9 mouse cellular contexts compared by ENCODE assay signal in genomic region chr19:57363076-57363475, GRCm38 (mm10). TPM values are rescaled to one million over a fixed set of nuclear protein-coding genes. Genes with fewer than 3 reads are reported as not detected.
DNase-seq lines count a peak whose midpoint lies in the region; ATAC-seq and TF ChIP-seq lines count a peak whose summit lies in the region.
"Had no signal": no experiment of that assay in that cellular context is flagged by ENCODE, and none has a peak within 500 bp of the region (broad histone marks: within the 10 kb centered on the region; RNA-seq: fewer than 3 reads in every experiment).

No protein-coding gene starts in this region.

- peaks cover 12% of the 10 kb centered on the region for H3K36me3 ChIP-seq in heart, adult 2 months (ENCODE audit: control insufficient read depth, insufficient read depth, low read length)
- H3K36me3 ChIP-seq in CH12.LX (replicated peaks in 1 of 2; ENCODE audit: control insufficient read depth in 1 of 2, insufficient read depth in 1 of 2, low read length in 1 of 2), result peaks cover 0 to 34% of the 10 kb centered on the region in 2 experiments
- no peaks in the 10 kb centered on the region for H3K36me3 ChIP-seq in forebrain, postnatal 0 days (ENCODE audit: insufficient read depth)
- H3K36me3 ChIP-seq in liver, embryonic 15.5 days (replicated peaks), result no peaks in the 10 kb centered on the region

- intact Hi-C loops in heart, adult 2 months (cut with DNase I), result loop anchor here (5.0 kb wide), 2 partner anchors 249 to 551 kb away; partner anchors contain the start of gene Atrnl1
- intact Hi-C loops in heart, postnatal 36 days (cut with DNase I), result loop anchor here (5.0 kb wide), 1 partner anchor 249 kb away; the partner anchor contains the start of gene Atrnl1

- H3K4me3 ChIP-seq in heart, adult 2 months, result no peak overlapping the region; the same call in 1 of the 2 replicates
- H3K4me3 ChIP-seq in CH12.LX (replicated peaks in 1 of 3; ENCODE audit: low read depth in 2 of 3, low read length in 2 of 3, poor library complexity in 1 of 3), result no peak overlapping the region
- 0 out of 2 replicates have a peak overlapping the region, but pooled peaks have one; percentile 74 for H3K4me3 ChIP-seq in forebrain, postnatal 0 days (ENCODE audit: low read depth, low read length)
- H3K4me3 ChIP-seq in liver, embryonic 15.5 days (replicated peaks), result peak overlapping the region; percentile 94

- no peak for TF ChIP-seq RAD21 in CH12.LX (IDR thresholded peaks at IDR 0.05; ENCODE audit: low read depth, low read length)

- H3K27me3 ChIP-seq in heart, adult 2 months (ENCODE audit: control insufficient read depth, insufficient read depth, low read length), result no peaks in the 10 kb centered on the region
- no peaks in the 10 kb centered on the region for H3K27me3 ChIP-seq in CH12.LX (replicated peaks)
- H3K27me3 ChIP-seq in forebrain, postnatal 0 days (ENCODE audit: insufficient read depth, low read length), result no peaks in the 10 kb centered on the region
- no peaks in the 10 kb centered on the region for H3K27me3 ChIP-seq in liver, embryonic 15.5 days

- H3K27ac ChIP-seq in heart, adult 2 months, result peak overlapping the region; percentile 11; the same call in 1 of the 2 replicates
- no peak overlapping the region for H3K27ac ChIP-seq in CH12.LX (ENCODE audit: insufficient read depth, low read depth)
- H3K27ac ChIP-seq in forebrain, postnatal 0 days (ENCODE audit: low read depth, low read length), result no peak overlapping the region
- peak overlapping the region; percentile 61; the same call in 1 of the 2 replicates for H3K27ac ChIP-seq in liver, embryonic 15.5 days (replicated peaks)

- no peak overlapping the region for H3K9ac ChIP-seq in heart, adult 2 months (ENCODE audit: low read depth, low read length)
- H3K9ac ChIP-seq in CH12.LX (ENCODE audit: insufficient read depth, low read depth), result no peak overlapping the region
- H3K9ac ChIP-seq in forebrain, postnatal 0 days, result peak overlapping the region; percentile 10; the same call in 1 of the 2 replicates
- no peak overlapping the region for H3K9ac ChIP-seq in liver, embryonic 15.5 days

- peaks cover 4% of the 10 kb centered on the region for H3K79me2 ChIP-seq in heart, adult 2 months (replicated peaks; ENCODE audit: control insufficient read depth, insufficient read depth, low read length)
- peaks cover 61% of the 10 kb centered on the region for H3K79me2 ChIP-seq in CH12.LX (replicated peaks; ENCODE audit: control insufficient read depth, extremely low read depth, insufficient read depth, poor library complexity, severe bottlenecking)

- dilution Hi-C loops in CH12.LX (cut with MboI; ENCODE audit: extremely low pct_ligation_motif_present, extremely low pct_unique_long_range_greater_than_20kb, low sequenced_read_pairs), result no loop called here

- no peak for TF ChIP-seq EP300 in heart, adult 2 months (IDR thresholded peaks at IDR 0.05; ENCODE audit: insufficient read depth, low read depth, low read length)
- TF ChIP-seq EP300 in CH12.LX (IDR thresholded peaks at IDR 0.05; ENCODE audit: low read length), result no peak

- peaks cover 33% of the 10 kb centered on the region for H3K4me1 ChIP-seq in heart, adult 2 months (ENCODE audit: control insufficient read depth, insufficient read depth, low read length)
- peaks cover 5 to 27% of the 10 kb centered on the region in 2 experiments; a peak in 2 of 4 replicates for H3K4me1 ChIP-seq in CH12.LX (ENCODE audit: control insufficient read depth in 1 of 2, insufficient read depth in 2 of 2)
- H3K4me1 ChIP-seq in forebrain, postnatal 0 days (ENCODE audit: insufficient read depth), result peaks cover 46% of the 10 kb centered on the region
- H3K4me1 ChIP-seq in liver, embryonic 15.5 days (replicated peaks), result peaks cover 82% of the 10 kb centered on the region

- 28% methylated on average over 7 of the region's 7 CpGs for WGBS in heart, adult 2 months
- WGBS in forebrain, postnatal 0 days, result 35% methylated on average over 7 of the region's 7 CpGs
- 21% methylated on average over 7 of the region's 7 CpGs for WGBS in liver, embryonic 15.5 days (ENCODE audit: insufficient replicate concordance)

- ATAC-seq in forebrain, postnatal 0 days, result no peak
- ATAC-seq in liver, embryonic 15.5 days (ENCODE audit: insufficient read depth), result no peak

- H3K9me3 ChIP-seq in CH12.LX (replicated peaks; ENCODE audit: low read length), result no peaks in the 10 kb centered on the region
- no peaks in the 10 kb centered on the region for H3K9me3 ChIP-seq in forebrain, postnatal 0 days (ENCODE audit: low read length)
- no peaks in the 10 kb centered on the region for H3K9me3 ChIP-seq in liver, embryonic 15.5 days (replicated peaks)

- no peak for TF ChIP-seq CTCF in heart, adult 2 months (IDR thresholded peaks at IDR 0.05)
- no peak for TF ChIP-seq CTCF in CH12.LX (conservative IDR thresholded peaks at IDR 0.05 in 1 of 2, IDR thresholded peaks at IDR 0.05 in 1 of 2; ENCODE audit: low read depth in 2 of 2, low read length in 2 of 2)
- no peak for TF ChIP-seq CTCF in forebrain, postnatal 0 days (IDR thresholded peaks at IDR 0.05; ENCODE audit: low read depth)

- 0 out of 2 replicates have a peak overlapping the region, but pooled peaks have one; percentile 7 for H3K4me2 ChIP-seq in CH12.LX (ENCODE audit: insufficient read depth, low read depth, poor library complexity, severe bottlenecking)
- peak overlapping the region; percentile 63 for H3K4me2 ChIP-seq in forebrain, postnatal 0 days (ENCODE audit: low read depth)
- peak overlapping the region; percentile 91 for H3K4me2 ChIP-seq in liver, embryonic 15.5 days

- TF ChIP-seq POLR2A in heart, adult 2 months (IDR thresholded peaks at IDR 0.05; ENCODE audit: insufficient read depth, low read depth, low read length), result no peak
- TF ChIP-seq POLR2A in CH12.LX (IDR thresholded peaks at IDR 0.05; ENCODE audit: low read depth, low read length), result no peak

- in situ Hi-C loops in CH12.LX (cut with MboI; ENCODE audit: low pct_ligation_motif_present, low pct_unique_long_range_greater_than_20kb, low sequenced_read_pairs), result no loop called here

- DNase-seq in heart, adult 2 months, result no peak
- DNase-seq in heart, postnatal 36 days, result no peak
- no peak for DNase-seq in CH12.LX (ENCODE audit: extremely low read depth)
- DNase-seq in forebrain, postnatal 0 days, result no peak
- no peak for DNase-seq in right cerebral cortex, postnatal 10 days (ENCODE audit: low spot score in 2 of 2)
- no peak for DNase-seq in testis, postnatal 14 days (ENCODE audit: low spot score)
- DNase-seq in adrenal gland, adult 2 months, result no peak
- DNase-seq: lung, postnatal 10 days had no signal

TF ChIP-seq in CH12.LX, 34 proteins besides CTCF, POLR2A, EP300 and RAD21:
- TF ChIP-seq UBTF (IDR thresholded peaks at IDR 0.05; ENCODE audit: low read depth, low read length) (no peak), CHD2 (IDR thresholded peaks at IDR 0.05; ENCODE audit: low read length) (no peak), ZC3H11A (IDR thresholded peaks at IDR 0.05; ENCODE audit: low read depth, low read length) (no peak), POLR2AphosphoS2 (IDR thresholded peaks at IDR 0.05; ENCODE audit: low read depth, low read length) (no peak), JUND (conservative IDR thresholded peaks at IDR 0.05; ENCODE audit: low read depth, low read length) (no peak), BHLHE40 (IDR thresholded peaks at IDR 0.05; ENCODE audit: low read depth, low read length) (no peak), ZMIZ1 (IDR thresholded peaks at IDR 0.05; ENCODE audit: low read depth, low read length) (no peak), NRF1 (IDR thresholded peaks at IDR 0.05; ENCODE audit: low read depth, low read length) (no peak), PAX5 (IDR thresholded peaks at IDR 0.05; ENCODE audit: low read length) (no peak), USF2 (conservative IDR thresholded peaks at IDR 0.05; ENCODE audit: low read depth, low read length) (no peak), TBP (conservative IDR thresholded peaks at IDR 0.05; ENCODE audit: low read depth, low read length) (no peak)
TF ChIP-seq in CH12.LX: peak in this region for 0.

RNA-seq across cellular contexts. Expression of gene Fam160b1, which starts 2.6 kb away (rescaled TPM):
- total RNA-seq in heart, adult 2 months (2021), result 10 to 100 TPM; 10.6 to 11.1 TPM
- 6.7 and 10.2 TPM in 2 replicates for polyA plus RNA-seq in heart, adult 2 months (2012; rRNA removed)
- 10 to 100 TPM; 11.5 to 11.6 TPM for total RNA-seq in heart, postnatal 36 days (2021)
- total RNA-seq in CH12.LX (2012; rRNA removed) (4.1 and 4.4 TPM in 2 replicates), CH12.LX (2014; rRNA removed) (4.8 and 4.9 TPM in 2 replicates)
- 6.5 and 7.7 TPM in 2 replicates for polyA plus RNA-seq in CH12.LX (2012; ENCODE audit: insufficient read length, low read depth)
- total RNA-seq in forebrain, postnatal 0 days (2014; rRNA removed), result 19.7 and 23.0 TPM in 2 replicates
- polyA plus RNA-seq in forebrain, postnatal 0 days (2015; fragmentation: Nextera tagmentation; extraction: Ambion mirVana), result 9.0 and 10.8 TPM in 2 replicates
- polyA plus RNA-seq in liver, embryonic 15.5 days (2015; fragmentation: Nextera tagmentation; extraction: Ambion mirVana), result 6.0 and 6.6 TPM in 2 replicates
- 10 to 100 TPM; 19.4 to 20.6 TPM for total RNA-seq in adrenal gland, adult 2 months (2021)
- polyA plus RNA-seq in adrenal gland, adult 2 months (2012; rRNA removed), result 9.6 and 10.6 TPM in 2 replicates

RNA-seq across cellular contexts. Expression of gene Ablim1, which starts 48.4 kb away (rescaled TPM):
- total RNA-seq in heart, adult 2 months (2021), result 100 to 1,000 TPM; 418 to 454 TPM
- polyA plus RNA-seq in heart, adult 2 months (2012; rRNA removed), result 101 and 165 TPM in 2 replicates
- 100 to 1,000 TPM; 423 to 468 TPM for total RNA-seq in heart, postnatal 36 days (2021)
- 0.59 and 0.85 TPM in 2 replicates for total RNA-seq in CH12.LX (2012; rRNA removed)
- 1.2 and 2.0 TPM in 2 replicates for total RNA-seq in CH12.LX (2014; rRNA removed)
- 2.0 and 2.4 TPM in 2 replicates for polyA plus RNA-seq in CH12.LX (2012; ENCODE audit: insufficient read length, low read depth)
- total RNA-seq in forebrain, postnatal 0 days (2014; rRNA removed), result 76.9 and 78.5 TPM in 2 replicates
- polyA plus RNA-seq in forebrain, postnatal 0 days (2015; fragmentation: Nextera tagmentation; extraction: Ambion mirVana), result 46.2 and 47.8 TPM in 2 replicates
- 9.5 and 11.3 TPM in 2 replicates for polyA plus RNA-seq in liver, embryonic 15.5 days (2015; fragmentation: Nextera tagmentation; extraction: Ambion mirVana)
- total RNA-seq in adrenal gland, adult 2 months (2021), result 10 to 100 TPM; 33.6 to 39.9 TPM
- polyA plus RNA-seq in adrenal gland, adult 2 months (2012; rRNA removed), result 15.8 and 20.5 TPM in 2 replicates

Comparison
In these comparisons a context has a peak if more than half of its experiments do, and no peak if none do; other contexts are left out.
1. H3K27ac ChIP-seq: peak in heart, adult 2 months (single experiment) and liver, embryonic 15.5 days (single experiment); none in CH12.LX (single experiment) and forebrain, postnatal 0 days (single experiment).
2. H3K4me3 ChIP-seq: peak in forebrain, postnatal 0 days (single experiment) and liver, embryonic 15.5 days (single experiment); none in heart, adult 2 months (single experiment) and CH12.LX (0 of 3).
3. H3K4me2 ChIP-seq: peak in every context shown above with its lines; median percentile 91 in liver, embryonic 15.5 days; 63 in forebrain, postnatal 0 days; 7 in CH12.LX.
4. RNA of gene Ablim1, which starts 48.4 kb away (total RNA-seq): 423 to 468 TPM in heart, postnatal 36 days, 418 to 454 TPM in heart, adult 2 months, 76.9 to 78.5 TPM in forebrain, postnatal 0 days and 33.6 to 39.9 TPM in adrenal gland, adult 2 months; 0.59 to 2.0 TPM in CH12.LX; every median in the first group is over 10 times any median in the second.